Mouse (Mus musculus): ENCODE results near the gene Sik1.

Sik1 gene

DNA sequence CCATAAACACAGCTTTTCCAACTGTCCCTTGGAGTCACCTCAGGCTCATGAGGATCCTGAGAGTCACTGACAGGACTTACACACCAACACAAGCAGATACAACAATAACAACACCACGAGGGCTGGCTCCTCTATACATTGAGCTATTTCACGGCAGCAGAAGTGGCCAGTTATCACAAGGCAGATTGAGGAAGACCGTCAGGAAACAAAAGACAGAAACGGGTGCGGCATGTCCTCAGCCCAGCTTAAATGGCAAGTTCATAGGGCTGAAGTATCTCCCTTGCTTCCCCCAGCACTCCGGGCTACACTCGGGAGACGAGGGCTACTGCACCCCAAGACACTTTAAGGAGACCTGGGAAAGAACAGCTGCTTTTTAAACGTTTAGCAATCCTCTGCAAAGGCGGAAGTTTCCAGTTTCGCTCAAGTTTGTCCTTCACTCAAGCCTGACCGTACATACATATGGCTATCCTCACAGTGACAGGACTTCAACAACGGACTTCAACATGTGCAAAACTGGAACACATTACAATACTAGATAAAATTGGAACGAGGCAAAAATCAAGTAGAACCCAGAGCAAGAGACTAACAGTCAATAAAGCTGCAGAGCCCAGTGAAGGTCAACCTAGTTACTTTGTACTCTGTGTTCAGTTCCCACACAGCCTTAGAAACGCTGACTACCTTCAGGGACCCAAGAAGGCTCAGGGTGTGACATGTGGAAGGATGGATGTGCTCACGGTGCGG is 2.0 kb downstream of the Sik1 start:
- no peak for DNase-seq

DNA sequence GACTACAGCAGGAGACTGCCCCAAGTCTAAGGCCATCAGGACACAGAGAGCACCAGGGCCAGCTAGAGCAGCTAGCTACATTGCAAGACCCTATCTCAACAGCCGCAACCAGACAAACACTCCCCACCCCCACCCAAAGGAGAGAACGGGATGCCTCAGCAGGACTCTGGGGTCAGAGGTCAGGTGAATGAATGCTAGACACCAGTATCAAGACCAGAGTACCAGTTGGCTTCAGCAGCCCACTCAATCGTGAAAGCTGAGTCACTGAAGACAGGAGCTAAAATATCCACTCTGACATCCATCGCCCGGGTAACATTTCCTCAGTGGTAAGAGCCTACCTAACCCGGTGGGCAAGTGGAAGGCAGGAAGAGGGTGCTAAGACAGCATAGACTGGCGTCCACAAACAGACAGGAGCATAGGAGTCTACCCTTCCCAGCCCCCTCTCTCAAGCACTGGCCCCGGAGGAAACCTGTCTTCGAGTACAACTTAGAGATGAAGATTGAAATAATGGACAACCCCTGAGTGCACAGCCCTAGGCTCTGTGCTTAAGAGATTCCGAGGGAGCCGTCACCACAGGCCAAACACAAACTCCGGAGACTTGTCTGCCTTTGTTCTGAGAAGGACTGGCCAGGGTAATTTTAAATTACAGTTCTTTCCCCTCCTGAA is 2.7 kb downstream of the Sik1 start:
- DNase-seq, result no peak

GRCm38 (mm10) chr17:31851816-31852476 is 3.7 kb downstream of the Sik1 start:
- DNase-seq, result no peak

DNA sequence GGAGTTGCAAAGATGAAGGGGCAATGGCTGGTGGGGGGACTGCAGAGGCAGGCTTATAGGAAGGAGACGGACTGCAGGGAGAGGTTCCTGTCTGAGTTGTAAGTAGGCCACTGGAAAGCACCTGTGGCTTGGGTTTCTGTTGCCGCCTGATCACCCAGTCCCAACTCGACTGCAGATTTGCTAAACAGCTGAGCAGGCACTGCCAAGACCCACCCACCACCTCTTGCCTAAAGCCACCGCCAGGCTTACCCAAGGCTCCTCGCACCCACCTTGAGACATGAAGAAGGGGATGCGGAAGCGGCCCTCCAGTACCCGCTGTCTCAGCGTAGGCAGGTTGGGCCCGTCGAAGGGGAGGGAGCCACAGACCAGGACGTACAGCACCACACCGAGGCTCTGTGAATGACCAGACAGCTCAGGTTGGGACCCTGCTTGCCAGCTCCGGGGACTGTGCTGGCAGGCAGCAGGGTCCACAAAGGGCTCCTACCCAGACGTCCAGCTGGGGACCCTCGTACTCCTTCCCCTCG is 5.1 kb downstream of the Sik1 start:
- no peak for DNase-seq

- no peak for DNase-seq
Measured at GRCm38 (mm10) chr17:31846970-31847369, 8.6 kb downstream of the Sik1 start.

- no peak for DNase-seq
Measured at GRCm38 (mm10) chr17:31846352-31846751, 9.3 kb downstream of the Sik1 start.

GRCm38 (mm10) chr17:31843891-31844290 is 11.7 kb downstream of the Sik1 start:
- DNase-seq, result no peak

- DNase-seq, result no peak
Measured at GRCm38 (mm10) chr17:31842930-31843822, 12.4 kb downstream of the Sik1 start.

DNA sequence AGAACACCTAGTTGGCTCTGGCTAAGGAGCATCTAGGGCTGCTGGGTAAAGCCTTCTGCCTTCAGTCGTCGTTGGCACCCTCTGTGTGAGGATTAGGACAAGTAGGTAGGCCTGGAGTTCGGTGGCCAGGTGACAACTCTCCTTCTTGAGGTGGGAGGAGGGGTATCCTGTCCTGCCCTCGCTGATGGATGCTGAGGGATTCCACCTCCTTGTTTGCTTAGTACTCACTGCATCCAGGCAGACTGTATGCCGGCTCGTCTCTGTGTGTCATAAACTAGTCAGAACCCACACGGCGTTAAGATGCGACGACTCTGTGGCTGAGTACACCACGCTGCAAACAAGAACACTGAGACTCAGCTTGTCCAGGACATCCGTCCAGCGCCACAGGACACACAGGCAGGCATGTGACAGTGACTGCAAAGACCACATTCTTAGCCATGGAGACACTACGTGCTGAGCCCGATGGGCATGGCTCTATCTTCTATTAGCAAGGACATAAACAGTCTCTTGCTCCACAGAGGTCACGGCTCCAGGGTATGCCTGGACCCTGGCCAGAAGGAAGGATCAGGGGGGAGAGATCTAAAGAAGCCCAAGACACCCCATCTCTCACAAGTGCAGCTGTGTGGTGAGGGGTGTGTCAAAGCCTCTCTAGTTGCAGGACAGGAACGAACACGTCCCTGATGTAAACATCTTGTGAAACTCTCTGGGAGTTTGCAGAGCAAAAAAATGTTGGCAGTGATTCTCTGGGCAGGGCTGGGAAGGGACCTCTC is 13.6 kb downstream of the Sik1 start:
- no peak for DNase-seq

DNA sequence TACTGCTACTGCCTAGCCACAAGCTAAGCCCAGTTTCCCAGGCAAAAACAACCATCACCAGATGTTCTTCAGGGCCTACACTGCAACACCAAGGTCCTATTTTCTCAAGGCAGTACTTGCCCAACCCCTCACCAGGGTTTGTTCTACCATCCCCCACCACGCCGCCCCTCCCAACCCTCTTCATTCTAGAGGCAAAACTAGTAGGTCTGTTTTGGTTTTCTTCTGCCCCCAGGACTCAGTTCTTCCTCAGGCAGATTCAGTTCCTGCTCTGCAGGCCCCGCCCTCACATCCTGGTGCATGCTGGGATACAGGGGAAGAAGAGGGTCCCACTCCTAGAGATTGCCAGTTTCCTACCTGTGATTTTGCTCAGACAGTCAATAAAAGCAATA is 14.2 kb downstream of the Sik1 start:
- no peak for DNase-seq

GRCm38 (mm10) chr17:31840423-31841003 is 15.1 kb downstream of the Sik1 start:
- DNase-seq, result no peak

DNA sequence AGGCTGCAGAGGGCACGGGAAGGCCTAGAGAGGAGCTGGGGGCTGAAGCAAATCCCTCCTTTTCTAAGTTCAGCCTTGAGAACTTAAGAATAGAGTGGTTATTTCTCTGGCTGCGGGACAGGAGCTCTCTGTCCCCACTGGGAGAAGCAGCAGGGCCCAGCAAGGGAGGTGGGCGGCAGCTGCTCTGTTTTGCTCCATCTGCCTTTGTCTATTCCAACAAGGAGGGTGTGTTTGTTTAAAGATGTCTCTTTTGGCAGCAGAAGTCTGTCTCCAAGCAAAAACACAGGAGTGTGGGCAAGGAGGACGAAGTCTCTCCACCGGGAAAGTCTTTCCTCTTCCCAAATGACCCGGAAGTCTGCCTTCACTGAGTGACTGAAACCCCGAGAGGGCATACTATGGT is 18.8 kb downstream of the Sik1 start:
- no peak for DNase-seq

DNA sequence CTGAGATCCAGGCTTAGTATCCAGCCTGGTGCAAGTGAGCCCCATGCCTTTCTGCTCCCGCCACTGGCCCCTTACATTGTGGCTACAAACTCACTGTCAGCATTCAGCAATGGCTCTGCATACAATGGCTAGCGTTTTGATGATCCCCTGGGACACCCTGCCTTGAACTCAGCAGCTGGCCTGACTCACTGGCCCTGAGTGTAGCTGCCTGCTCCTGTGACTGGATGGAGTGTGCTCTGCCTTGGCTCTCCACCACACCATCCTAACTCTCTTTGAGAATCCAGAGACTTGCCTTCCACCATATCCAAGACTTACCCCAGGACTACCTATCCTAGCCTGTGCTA is 19.4 kb downstream of the Sik1 start:
- no peak for DNase-seq

GRCm38 (mm10) chr17:31835528-31836263 is 19.9 kb downstream of the Sik1 start:
- DNase-seq, result no peak

- no peak for DNase-seq
Measured at GRCm38 (mm10) chr17:31834320-31835065, 21.1 kb downstream of the Sik1 start.

- DNase-seq, result no peak
Measured at GRCm38 (mm10) chr17:31833752-31834151, 21.9 kb downstream of the Sik1 start.

DNA sequence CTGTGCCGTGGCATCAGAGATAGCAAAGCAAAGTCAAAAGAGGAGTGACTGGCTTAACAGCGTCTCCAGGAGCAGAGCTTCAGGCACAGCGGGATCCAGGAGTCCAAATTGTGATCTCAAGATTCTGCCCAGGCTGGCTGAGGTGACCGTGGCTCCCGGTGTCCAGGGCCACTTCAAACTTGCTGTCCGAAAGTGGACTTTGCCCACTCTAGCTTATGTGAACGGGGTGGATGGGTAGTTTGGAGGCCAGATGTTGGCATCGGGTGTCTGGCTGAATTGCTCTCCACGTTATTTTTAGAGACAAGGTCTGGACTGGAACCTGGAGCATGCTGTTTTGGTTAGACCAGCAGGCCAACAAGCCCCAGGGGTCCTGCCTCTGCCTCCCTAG is 23.0 kb downstream of the Sik1 start:
- no peak for DNase-seq

GRCm38 (mm10) chr17:31831866-31832576 is 23.6 kb downstream of the Sik1 start:
- DNase-seq, result no peak

- peak; percentile 47 for DNase-seq
Measured at GRCm38 (mm10) chr17:31831097-31831865, 24.3 kb downstream of the Sik1 start.

All from embryo, embryonic 11 days (tissue).